In genomic region chr2:101652921-101653597, GRCm38 (mm10) we compare ENCODE assay signal across 7 mouse cellular contexts. TPM values are rescaled to one million over a fixed set of nuclear protein-coding genes. Genes with fewer than 3 reads are reported as not detected.
A peak's percentile ranks its signal among the peaks of the same experiment; 100 is the strongest.
DNase-seq lines count a peak whose midpoint lies in the region; ATAC-seq lines count a peak whose summit lies in the region.

No protein-coding gene starts in this region.

- H3K4me1 ChIP-seq in midbrain, embryonic 11.5 days (ENCODE audit: control insufficient read depth, insufficient read depth, low read length) = no peaks in the 10 kb centered on the region

- WGBS in midbrain, embryonic 11.5 days = 17% methylated on average over 14 of the region's 14 CpGs

- ATAC-seq in midbrain, embryonic 11.5 days (ENCODE audit: low FRiP score) = peak; percentile 87

- intact Hi-C loops in gastrocnemius, postnatal 36 days (cut with DNase I) = loop anchor here (5.0 kb wide), 1 partner anchor 181 kb away; no protein-coding TSS in a partner anchor
- intact Hi-C loops in left cerebral cortex, postnatal 4 days (cut with DNase I) = loop anchor here (10.0 kb wide), 4 partner anchors 58 to 478 kb away; no protein-coding TSS in a partner anchor

- no peaks in the 10 kb centered on the region for H3K27me3 ChIP-seq in midbrain, embryonic 11.5 days (ENCODE audit: control insufficient read depth, insufficient read depth, low read length)

- DNase-seq in adrenal gland, adult (ENCODE audit: inconsistent age in 2 of 2, low spot score in 1 of 2) = peak; percentile 54 to 89
- peak; percentile 80 to 93 for DNase-seq in cerebellum, postnatal 25 days
- peak; percentile 37 to 61 for DNase-seq in gastrocnemius, postnatal 36 days
- DNase-seq in kidney, adult 11 months = peak; percentile 55
- peak; percentile 89 for DNase-seq in left cerebral cortex, postnatal 4 days
- DNase-seq in midbrain, embryonic 11.5 days (ENCODE audit: low spot score, missing footprints) = peak; percentile 96
- peak; percentile 28 to 64 for DNase-seq in spleen, postnatal 14 days (ENCODE audit: low spot score in 2 of 2)

- H3K4me2 ChIP-seq in midbrain, embryonic 11.5 days = peak overlapping the region; percentile 43

- H3K9ac ChIP-seq in midbrain, embryonic 11.5 days (ENCODE audit: low read length) = 0 out of 2 replicates have a peak overlapping the region, but pooled peaks have one; percentile 3

- H3K27ac ChIP-seq in midbrain, embryonic 11.5 days (ENCODE audit: low read depth, low read length) = no peak overlapping the region

- H3K36me3 ChIP-seq in midbrain, embryonic 11.5 days (ENCODE audit: control insufficient read depth, insufficient read depth, low read length) = no peaks in the 10 kb centered on the region

- H3K9me3 ChIP-seq in midbrain, embryonic 11.5 days (ENCODE audit: control insufficient read depth, low read length) = no peaks in the 10 kb centered on the region

- H3K4me3 ChIP-seq in midbrain, embryonic 11.5 days (ENCODE audit: low read depth, low read length) = peak overlapping the region; percentile 10; the same call in 1 of the 2 replicates

RNA-seq across cellular contexts. Expression of gene B230118H07Rik, which starts 3.7 kb away (rescaled TPM):
- 10 to 100 TPM; 57.9 to 81.9 TPM for total RNA-seq in gastrocnemius, postnatal 36 days (2021)
- total RNA-seq in left cerebral cortex, postnatal 4 days (2021) = 10 to 100 TPM; 21.1 to 24.9 TPM
- 64.4 and 67.8 TPM in 2 replicates for polyA plus RNA-seq in midbrain, embryonic 11.5 days (2014; fragmentation: Nextera tagmentation; extraction: Ambion mirVana)

RNA-seq across cellular contexts. Expression of gene Rag1, which starts 3.8 kb away (rescaled TPM):
- 1 to 10 TPM in 1 of 2 experiments, not detected in 1; 3.5 TPM for total RNA-seq in gastrocnemius, postnatal 36 days (2021)
- under 1 TPM; 0.42 to 0.44 TPM for total RNA-seq in left cerebral cortex, postnatal 4 days (2021)
- polyA plus RNA-seq in midbrain, embryonic 11.5 days (2014; fragmentation: Nextera tagmentation; extraction: Ambion mirVana) = 0.12 TPM in 2 replicates

RNA-seq across cellular contexts. Expression of gene Traf6, which starts 25.2 kb away (rescaled TPM):
- total RNA-seq in gastrocnemius, postnatal 36 days (2021) = 1 to 10 TPM; 7.9 to 9.2 TPM
- total RNA-seq in left cerebral cortex, postnatal 4 days (2021) = 10 to 100 TPM; 13.9 to 17.7 TPM
- 23.9 and 24.6 TPM in 2 replicates for polyA plus RNA-seq in midbrain, embryonic 11.5 days (2014; fragmentation: Nextera tagmentation; extraction: Ambion mirVana)

RNA-seq across cellular contexts. Expression of gene Rag2, which starts 28.5 kb away (rescaled TPM):
- total RNA-seq in gastrocnemius, postnatal 36 days (2021) = under 1 TPM in 1 of 2 experiments, not detected in 1; 0.48 TPM
- not detected for total RNA-seq in left cerebral cortex, postnatal 4 days (2021)
- 0.05 TPM in 1 of 2 replicates, not detected in the other for polyA plus RNA-seq in midbrain, embryonic 11.5 days (2014; fragmentation: Nextera tagmentation; extraction: Ambion mirVana)

Comparison
In these comparisons a context has a peak if more than half of its experiments do, and no peak if none do; other contexts are left out.
1. DNase-seq: peak in every context shown above with its lines; median percentile 96 in midbrain, embryonic 11.5 days; 89 in left cerebral cortex, postnatal 4 days; 86 in cerebellum, postnatal 25 days; 72 in adrenal gland, adult; 55 in kidney, adult 11 months; 49 in gastrocnemius, postnatal 36 days; 46 in spleen, postnatal 14 days.